Mouse (Mus musculus): ENCODE data around the gene Ube2z.
"Not testable (repeated sequence)": the region's sequence is repeated elsewhere in the genome, so short reads cannot be mapped to it uniquely, and the experiment has no call there.

The Ube2z gene

DNA sequence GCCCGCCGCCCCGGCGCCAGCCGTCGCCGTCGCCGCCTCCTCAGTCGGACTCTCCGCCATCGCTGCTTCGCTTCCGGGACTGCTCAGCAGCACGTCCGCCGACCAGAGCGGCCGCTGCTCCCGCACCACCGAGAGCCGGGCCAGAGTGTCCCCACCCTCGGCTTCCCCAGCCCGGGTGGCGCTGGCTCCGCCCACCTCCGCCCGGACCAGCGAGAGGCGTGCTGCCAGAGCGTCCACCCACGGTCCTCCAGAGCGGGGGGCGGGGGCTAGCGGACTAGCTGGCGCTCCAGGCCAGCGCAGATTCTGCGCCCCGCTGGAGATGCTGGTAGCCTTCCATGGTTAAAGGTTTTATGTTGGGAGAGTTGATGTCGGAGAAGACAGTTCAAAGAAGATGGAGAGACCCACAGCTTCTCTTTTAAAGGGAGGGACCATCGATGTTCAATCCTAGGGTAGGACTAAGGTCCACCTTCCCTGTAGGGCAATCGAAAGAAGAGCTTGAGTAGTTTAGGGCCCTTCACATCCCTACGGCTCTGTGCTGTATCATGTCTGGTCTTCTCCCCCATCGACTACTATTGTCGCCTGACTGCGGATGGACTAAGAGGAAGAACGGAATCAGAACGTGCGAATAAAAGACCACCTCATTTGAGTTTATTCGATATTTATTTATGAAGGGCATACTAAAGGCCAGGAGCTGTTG is at the start of gene Ube2z:
Ube2z (minus strand) TSS at position 174 of the 697 bp plus-strand sequence.
- peak; percentile 99 for DNase-seq

DNA sequence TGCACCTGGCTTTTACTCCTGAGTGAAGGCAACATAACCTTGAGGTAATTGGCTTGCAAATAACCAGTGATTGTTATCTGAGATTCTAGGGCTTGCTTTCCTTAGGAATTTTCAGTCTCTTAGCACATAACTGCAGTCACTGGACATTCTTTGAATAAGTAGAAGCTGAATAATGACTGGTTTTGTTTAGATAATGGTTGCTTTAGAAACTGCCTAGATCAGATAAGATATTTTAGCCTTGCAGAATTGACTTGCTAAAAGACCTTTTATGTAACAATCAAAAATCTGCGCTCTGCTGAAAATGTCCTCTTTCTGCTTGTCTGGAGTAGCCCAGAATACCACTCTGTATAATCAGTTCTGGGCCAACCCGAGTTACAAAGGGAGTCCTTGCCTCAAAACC is 48.9 kb upstream of the Ube2z start:
- no peak for DNase-seq

DNA sequence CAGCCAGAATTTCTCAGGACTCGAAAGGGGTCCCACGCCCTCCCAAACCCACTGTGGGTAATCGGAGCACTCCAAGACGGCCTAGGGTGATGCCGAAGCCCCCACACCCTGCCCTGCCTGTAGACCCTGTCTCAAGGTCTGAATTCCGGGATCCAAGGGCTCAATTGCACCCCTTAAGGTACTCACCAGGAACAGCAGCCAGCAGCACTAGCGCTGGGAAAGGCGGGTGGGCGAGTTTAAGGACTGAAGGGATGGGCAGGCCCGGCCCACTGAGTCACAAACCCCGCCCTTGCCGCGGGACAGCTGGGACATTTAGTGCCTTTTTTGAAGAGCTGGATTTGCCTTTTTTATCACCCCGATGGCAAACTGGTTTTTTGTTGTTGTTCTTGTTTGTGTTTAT is 46.6 kb upstream of the Ube2z start, which contains the start of gene Calcoco2:
Calcoco2 (minus strand) TSS at position 214 of the 400 bp plus-strand sequence.
- no peak for DNase-seq

DNA sequence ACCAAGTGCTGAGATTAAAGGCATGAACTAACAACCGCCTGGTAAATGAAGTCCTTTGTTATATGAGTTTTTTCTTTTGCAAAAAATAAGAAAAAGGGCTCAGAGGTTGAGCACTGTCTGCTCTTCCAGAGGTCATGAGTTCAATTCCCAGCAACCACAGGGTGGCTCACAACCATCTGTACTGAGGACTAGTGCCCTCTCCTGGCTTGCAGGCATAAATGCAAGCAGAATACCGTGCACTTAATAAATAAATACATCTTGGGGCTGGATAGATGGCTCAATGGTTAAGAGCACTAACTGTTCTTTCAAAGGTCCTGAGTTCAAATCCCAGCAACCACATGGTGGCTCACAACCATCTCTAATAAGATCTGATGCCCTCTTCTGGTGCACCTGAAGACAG is 45.8 kb upstream of the Ube2z start:
- not testable (repeated sequence) for DNase-seq

DNA sequence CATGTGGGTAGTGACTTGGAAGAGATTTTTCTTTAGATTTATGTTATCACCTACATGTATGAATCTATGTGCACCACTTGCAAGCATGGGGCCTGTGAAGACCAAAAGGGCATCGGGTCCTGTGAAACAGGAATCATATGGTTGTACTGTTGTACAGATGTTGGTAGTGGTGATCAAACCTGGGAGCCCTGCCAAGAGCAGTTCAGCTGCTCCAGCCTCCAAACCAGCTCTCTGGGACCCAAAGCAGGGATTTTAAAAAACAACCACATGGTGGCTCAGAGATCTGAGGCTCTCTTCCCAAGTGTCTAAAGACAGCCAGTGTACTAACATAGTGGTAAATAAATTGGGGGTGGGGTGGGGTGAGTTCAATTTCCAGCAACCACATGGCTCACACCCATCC is 43.2 kb upstream of the Ube2z start:
- no peak for DNase-seq

DNA sequence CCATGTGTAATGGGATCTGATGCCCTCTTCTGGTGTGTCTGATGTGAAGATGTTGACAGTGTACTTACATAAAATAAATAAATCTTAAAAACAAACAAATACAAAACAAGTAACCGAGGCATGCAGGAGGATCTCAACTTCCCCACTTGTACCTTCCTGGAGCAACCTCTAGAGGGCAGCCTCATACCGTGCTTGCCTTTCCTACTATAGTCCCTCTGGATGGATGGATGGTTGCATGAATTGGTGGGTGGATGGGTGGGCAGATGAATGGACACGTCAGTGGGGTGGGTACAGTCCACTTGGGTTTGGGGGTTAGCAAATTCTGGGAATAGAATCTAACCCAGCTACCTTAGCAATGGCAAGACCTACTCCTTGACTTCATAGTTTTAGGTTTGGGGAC is 28.2 kb upstream of the Ube2z start:
- peak; percentile 43 for DNase-seq

DNA sequence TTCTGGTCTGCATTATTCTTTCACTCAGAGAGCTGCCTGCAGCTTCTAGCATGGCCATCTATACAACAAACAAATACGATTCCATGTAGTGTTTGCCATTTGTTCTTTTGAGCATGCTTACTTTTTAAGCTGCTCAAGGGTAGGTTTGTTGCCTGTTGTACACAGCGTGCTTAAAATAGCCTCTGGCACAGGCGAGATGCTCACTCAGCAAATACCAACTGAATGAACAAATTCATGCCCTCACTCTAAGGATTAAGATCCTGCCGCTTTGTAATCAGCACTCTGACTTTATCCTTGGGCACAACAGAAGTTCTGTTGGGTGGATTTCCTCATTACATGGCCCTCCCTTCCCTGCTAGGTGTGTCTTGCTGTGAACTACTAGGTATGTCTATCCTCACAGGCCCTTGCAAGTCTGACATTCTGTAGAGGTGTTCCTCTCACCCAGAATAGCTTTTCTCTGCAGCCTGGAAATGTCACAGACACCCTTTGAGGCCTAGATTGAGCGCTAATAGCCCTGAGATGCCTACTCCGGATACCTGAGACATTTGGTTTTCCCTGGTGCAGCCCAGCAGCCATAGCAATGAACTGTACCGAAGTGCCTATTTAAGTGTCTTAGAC is 27.6 kb upstream of the Ube2z start:
- peak; percentile 8 for DNase-seq

DNA sequence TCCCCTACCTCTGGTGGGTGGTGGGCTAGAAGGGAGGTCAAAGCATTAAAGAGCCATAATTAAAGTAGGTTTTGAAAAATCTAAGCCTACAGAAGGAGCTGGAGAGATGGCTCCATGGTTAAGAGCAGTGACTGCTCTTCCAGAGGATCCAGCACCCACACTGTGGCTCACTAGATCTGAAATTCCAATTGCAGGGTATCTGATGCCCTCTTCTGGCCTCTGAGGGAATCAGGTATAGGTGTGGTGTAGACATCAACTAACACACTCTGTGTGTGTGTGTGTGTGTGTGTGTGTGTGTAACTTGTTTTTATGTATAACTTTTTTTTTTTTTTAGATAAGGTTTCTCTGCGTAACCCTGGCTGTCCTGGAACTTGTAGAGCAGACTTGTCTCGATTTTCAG is 25.9 kb upstream of the Ube2z start:
- peak; percentile 37 for DNase-seq

DNA sequence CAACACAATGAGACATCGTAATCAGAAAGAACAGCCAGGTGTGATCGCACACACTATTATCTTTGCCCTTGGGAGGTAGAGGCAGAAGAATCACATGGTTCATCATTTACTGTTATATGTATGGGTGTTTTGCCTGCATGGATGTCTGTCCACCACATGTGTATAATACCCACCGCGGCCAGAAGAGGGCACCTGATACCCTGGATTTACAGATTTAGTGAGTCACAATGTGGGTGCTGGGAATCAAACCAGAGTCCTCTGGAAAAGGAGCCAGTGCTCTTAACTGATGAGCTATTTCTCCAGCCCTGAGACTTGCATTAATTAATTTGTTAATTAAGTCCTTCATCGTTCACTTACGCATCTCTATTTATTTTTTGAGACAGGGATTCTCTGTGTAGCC is 22.8 kb upstream of the Ube2z start:
- no peak for DNase-seq

DNA sequence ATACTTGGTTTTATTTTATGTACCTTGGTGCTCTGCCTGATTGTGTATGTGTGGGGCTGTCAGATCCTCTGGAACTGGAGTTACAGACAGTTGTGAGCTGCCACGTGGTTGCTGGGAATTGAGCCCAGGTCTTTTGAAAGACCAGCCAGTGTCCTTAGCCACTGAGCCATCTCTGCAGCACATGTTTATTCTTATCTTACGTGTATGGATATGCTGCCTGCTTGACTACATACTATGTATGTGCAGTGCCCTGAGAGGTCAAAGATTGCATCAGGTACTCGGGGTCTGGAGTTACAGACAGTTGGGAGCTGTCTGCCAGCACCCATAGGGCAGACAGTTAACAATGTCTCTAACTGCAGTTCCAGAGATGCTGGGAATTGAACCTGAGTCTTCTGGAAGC is 17.5 kb upstream of the Ube2z start:
- DNase-seq, result no peak

DNA sequence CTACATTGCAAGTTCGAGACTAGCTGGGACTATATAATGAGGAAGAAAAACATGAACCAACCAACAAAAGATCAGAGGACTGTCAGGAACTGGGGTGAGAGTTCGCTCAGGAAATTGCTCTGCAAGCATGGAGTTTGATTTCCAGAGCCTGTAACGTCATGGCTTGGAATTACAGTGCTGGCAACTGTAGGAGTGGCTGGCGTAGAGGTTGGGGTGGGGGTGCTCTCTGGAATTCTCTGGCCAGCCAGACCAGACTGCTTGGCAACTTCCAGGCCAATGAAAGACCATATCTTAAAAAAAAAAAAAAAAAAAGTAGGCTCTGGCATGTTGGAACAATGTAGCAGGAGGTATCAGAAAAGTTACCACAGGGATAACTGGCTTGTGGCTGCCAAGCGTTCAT is 15.5 kb upstream of the Ube2z start:
- no peak for DNase-seq

DNA sequence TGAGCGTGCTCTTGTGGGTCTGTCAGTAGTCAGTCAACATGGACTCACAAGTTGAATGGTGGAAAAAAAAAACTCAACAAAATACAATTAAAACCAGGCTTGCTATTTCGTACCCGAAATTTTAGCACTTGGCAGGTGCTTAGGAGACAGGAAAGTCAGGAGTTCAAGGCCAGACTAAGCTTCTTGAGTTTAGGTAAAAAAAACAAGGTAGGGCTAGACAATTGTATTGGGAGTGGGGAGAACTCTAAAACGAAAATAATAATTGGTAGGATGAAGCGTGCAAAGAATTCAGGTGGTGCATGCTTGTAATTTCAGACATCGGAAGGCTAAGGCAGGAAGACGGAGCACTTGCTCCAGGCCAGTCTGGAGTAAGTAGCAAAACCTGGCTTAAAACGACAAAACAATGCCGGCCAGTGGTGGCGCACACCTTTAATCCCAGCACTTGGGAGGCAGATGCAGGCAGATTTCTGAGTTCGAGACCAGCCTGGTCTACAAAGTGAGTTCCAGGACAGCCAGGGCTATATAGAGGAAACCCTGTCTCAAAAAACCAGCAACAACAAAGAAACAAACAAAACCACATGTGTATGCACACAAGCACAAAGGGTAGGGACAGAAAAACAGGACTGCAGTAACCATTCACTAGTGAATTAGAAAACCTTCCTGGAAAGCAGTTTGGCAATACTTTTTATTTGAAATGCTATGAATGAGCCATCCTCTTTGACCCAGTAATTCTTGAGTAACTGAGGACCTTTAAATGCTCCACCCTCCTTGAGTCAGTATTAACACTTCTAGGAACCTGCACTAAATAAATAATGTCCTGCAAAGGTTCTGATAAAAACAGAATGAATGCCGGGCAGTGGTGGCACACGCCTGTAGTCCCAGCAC is 11.3 kb upstream of the Ube2z start:
- no peak for DNase-seq

DNA sequence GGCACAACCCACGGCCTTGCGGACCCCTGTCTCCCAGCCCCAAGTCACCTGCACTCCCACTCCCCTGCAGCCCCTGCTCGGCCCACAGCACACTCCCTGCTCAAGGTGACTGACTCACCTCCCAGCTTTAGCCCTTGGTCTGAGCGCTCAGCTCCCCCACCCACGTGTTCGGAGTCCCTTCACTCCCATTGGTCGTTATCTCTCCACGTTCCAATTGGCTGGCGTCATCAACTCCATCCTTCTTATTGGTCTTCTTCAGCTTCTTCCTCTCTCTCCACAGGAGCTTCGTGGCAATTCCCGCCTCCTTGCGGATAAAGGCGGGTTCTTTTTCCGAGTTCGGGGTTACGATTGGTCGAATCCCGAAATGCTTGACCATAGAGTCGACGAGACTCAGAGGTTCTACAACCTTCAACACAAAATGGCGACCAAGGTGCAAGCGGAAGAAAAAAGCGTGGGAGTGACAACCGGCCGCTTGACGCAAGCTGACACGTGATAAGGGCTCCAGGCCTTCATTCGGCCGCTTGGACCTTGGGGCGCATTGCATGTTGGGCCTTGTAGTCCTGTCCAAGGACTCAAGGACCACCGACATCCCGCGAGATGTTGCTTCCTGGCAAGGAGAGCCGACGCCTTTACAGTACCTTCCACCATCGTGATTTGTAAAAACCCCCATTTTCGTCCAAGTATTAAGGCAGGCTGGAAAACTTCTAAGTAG is 10.5 kb upstream of the Ube2z start, which contains the start of gene Atp5g1:
Atp5g1 (minus strand) TSS at position 162 of the 712 bp plus-strand sequence.
- peak; percentile 99 for DNase-seq

DNA sequence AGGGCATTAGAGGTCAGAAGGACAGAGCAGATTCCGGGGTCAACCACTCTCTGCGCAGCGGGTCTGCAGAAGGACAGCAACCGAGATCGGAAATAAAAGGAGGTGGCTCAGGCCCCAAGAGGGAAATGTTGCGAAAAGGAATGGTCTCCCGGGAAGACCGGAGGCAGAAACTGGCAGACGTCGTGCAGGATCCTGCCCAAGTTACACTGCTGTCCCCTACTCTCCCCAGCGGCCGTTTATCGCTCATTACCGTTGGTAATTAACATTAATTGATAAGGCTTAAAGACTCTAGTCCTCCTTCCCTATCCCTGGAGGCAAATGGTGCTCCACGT is 10.0 kb upstream of the Ube2z start:
- no peak for DNase-seq

DNA sequence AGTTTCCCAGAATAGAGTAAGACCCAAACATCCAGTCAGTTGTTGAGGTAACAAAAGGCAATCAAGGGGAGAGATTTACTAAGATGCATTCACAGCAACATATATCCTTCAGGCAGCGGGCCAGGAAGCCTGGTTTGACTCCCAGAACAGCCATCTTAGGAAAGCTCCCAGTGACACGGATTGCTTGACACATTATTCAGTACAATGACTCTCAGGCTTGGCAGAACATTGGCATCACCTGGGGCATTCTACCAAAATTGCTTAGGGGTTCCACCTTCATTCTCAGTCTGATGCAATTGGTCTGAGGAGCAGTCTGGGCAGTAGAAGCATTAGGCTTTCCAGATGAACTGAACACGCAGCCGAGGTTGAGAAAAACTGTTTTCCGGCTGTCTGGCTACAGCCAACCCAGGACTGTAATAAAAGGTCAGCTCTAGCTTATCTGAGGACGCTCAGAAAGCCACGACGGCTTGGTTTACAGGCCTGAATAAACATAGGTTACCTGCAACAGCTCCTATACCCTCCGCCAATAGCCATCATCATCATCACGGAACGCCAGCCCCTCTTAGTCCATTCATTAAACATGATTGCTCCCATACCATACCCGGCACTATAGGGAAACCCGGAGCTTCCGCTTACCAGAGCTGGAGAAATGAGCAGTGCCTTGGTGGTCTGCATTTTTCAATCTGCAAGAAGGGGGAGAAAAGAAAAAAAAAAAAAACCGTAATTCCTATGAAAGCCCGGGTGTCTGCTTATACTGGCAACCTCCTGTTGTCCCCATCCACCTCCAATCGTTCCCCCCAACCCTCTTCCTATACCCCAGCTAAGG is 9.4 kb upstream of the Ube2z start:
- no peak for DNase-seq

DNA sequence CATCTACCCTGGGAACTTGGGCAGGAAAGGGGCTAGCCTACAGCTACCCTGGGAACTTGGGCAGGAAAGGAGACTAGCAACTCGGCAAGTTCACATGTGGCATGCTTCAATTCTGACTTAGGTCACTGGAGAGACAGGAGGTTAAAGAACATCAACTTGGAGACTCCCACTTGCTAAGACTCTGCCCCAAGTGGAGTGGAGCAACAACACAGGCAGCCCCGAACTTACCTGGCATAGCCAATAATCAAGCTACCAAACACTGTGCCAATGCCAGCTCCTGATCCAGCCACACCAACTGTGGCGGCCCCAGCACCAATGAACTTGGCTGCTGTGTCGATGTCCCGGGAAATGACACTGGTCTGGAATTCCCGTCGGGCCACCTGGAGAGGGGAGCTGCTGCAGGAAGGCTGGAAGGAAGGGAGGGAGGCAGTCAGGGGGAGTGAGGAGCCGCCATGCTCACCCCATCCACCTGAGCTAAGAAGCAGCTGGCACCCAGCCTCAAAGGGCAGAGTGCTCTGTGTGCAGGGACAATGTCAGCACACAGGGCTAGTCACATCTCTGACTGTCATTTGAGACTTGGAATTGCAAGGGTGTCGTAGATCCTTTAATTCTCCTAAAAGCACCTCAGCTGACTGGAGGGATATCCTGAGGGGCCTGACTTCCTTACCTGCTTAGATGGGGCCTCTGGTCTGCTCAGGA is 8.3 kb upstream of the Ube2z start:
- no peak for DNase-seq

DNA sequence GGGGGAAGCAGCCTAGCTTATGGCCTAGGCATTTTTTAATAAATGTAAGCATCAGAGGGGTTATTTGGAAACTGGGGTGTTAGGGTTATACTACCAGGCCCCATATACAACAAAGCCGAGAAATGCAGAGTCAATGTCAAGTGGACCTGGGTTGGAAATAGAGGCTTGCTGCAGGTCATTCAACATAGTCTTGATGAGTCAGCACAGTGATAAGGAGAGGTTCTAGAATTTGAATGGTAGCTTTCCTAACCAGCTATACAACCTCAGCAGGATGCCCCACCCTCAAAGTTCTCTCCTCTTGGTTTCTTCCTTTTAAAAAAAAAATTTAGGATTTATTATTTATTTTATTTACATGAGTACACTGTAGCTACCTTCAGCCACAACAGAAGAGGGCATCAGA is 5.8 kb upstream of the Ube2z start:
- DNase-seq, result no peak

DNA sequence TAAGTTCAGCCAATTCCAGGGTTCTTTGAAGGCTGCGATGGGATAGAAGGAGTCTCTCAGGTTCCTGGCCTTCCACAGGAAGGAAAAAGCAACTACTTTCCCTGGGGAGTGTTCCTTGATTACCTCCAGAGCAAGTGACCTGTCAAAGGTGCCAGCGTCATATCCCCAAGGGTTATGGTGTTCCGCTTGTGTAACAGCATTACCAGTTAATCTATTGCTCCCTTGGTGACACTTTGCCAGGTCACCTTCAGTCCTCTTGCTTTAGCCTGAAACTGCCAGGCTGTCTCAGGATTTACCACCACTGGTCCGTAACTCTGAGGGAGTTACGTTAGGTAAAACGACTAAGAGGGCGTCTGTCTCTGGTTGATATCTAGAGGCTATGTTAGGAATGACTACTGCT is 5.2 kb upstream of the Ube2z start:
- no peak for DNase-seq

DNA sequence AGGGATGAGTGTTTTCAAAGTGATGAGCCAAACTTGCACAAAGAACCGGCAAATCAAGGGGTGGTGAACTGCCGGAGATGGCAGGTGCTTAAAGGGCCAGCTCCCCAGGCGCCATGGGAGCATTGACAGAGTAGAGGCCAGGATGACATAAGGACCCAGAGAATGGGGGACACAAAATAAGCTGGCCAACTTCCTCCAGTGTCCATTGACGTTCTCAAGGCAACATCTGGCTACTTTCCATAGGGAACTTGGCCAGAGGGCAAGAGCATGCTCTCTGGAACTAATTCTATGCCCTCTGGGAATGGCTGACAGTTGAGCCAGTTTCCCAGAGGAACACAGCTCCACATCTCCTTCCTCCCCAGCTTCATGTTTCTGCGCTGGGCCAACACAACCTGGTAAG is 3.0 kb upstream of the Ube2z start:
- no peak for DNase-seq

DNA sequence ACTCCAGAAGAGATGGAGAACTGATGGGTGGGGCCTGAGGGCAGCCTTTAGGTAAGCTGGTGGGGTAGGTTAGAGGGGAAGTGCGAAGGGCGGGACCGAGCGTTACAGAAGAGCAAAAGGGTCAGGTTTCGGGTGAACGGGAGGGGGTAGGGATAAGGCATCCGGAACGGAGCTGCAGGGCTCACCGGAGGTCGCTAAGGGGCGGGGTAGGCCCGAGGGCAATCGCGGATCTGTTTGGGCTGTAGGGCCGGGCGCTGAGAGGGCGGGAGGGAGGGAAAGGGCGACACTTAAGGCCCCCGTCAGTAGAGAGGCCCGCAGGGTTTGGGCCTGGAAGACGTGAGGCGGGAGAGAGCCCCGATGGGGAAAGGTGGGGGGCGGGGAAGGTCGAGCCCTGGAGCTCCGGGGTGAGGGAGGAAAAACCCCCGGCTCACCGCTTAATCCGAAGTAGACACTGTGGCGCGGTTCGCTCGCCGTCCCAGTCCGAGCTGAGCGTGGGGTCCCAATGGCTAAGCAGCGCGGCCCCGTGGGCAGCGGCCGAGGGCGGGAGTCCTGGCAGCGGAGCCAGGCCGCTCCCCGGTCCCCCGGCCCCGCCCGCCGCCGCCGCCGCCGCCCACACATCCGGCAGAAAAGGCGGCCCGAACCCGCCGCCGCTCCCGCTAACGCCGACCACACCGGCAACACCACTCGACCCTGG is 520 bp downstream of the Ube2z start:
- peak; percentile 51 for DNase-seq

DNA sequence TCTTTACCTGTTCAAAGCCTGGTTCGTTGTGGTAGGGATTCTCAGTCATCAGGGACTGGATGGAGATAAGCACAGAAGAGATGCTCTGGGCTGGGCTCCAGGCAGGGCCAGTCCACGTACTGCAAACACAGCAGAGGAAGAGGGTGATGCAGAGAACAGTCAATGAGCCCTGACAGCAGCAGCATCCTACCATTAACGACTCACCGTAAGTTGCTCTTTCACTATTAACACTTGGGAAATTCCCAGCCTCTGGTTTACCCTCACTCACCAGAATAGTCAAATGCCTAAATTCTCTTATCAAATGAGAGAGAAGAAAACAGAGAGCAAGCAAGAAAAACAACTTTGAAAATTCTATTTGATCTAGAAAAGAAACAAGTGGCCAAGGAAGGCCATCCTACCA is 6.9 kb downstream of the Ube2z start:
- no peak for DNase-seq

Data from kidney, postnatal 14 days (tissue).